Mouse (Mus musculus) embryo, embryonic 10 days (tissue): ENCODE data around the gene Hapln3.

Source experiments
- DNase-seq: peaks from one replicate; pipeline ENCODE4 v3.0.0-alpha.2; 2015; ENCODE audit warnings: low spot score

Gene Hapln3

DNA sequence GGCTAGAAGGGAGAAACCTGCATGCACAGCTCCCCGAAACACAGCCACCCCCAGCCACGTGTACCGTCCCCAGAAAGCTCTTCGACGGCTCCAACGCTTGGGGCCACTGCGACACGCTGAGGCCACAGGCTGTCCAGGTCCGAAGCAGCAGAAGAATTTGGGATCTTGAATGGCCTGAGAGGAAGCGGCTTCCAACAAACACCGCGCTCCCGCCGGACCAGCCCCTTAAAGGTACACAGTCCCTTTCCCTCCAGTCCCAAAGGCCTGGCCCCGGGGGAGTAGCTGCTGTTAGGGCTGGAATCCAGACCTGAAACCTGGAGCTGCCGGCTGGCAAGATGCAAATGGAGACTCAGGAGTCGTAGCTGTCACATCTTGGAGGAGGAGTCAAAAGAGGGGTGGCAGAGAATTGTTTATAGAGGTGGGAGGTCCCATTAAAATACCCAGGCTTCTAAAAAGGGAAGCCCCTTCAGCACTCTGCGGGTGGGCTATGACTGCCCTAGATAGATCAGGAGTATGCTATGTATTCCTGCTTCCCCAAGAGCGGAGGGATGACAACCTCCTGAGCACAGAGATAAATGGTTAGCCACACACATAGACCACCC, at the start of gene Hapln3:
Gene Hapln3, minus strand, starts transcription at position 176 of the 602 bp plus-strand sequence.
- peak; percentile 67 for DNase-seq

DNA sequence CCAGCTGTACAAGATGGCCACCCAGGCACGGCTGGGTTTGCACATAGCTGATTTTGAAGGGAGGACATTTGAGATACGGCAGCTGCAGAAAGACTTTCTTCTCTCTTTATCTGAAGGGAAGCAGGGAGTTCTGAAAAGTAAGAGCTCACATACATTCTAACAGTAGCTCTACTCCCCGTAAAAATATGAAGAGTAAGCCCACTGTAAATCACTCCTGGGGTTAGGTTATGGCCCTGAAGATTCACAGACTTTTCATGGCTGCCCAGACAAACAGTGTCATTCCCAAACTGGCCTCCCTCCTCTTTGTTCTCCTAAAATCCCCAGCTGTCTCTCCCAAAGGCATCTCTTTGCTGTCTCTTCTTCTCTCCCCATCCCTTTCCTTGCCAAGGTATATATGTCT, 43.0 kb upstream of the Hapln3 start:
- no peak for DNase-seq

DNA sequence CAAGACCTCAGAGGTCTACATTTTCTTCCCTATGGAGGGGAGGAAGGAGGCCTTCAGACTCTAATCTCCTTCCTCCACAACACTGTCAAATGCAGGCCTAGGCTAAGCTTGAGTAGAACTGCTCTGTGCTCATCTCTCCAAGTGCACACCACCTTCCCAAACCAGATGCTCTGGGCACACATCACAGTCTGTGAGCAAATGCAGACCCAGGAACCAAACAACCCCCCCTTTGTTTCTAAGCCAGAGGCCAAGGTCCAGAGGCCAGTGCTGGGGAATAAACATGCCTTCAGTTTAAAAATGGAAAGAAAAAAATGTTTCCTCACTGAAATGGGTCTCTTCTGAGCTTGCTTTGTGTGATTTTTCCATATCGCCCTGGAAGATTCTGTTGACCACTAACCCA, 41.0 kb upstream of the Hapln3 start:
- no peak for DNase-seq

- DNase-seq: peak; percentile 55
Measured at GRCm38 (mm10) chr7:79167006-79167562, 36.3 kb upstream of the Hapln3 start.

GRCm38 (mm10) chr7:79159406-79159805, 28.6 kb upstream of the Hapln3 start:
- no peak for DNase-seq

GRCm38 (mm10) chr7:79149522-79149921, 18.7 kb upstream of the Hapln3 start:
- no peak for DNase-seq

- DNase-seq: peak; percentile 91
Measured at GRCm38 (mm10) chr7:79148711-79149266, 18.0 kb upstream of the Hapln3 start, which contains the start of gene Mfge8. Gene Mfge8 (minus strand): TSS chr7:79149060.

GRCm38 (mm10) chr7:79147931-79148653, 17.3 kb upstream of the Hapln3 start:
- peak; percentile 54 for DNase-seq

DNA sequence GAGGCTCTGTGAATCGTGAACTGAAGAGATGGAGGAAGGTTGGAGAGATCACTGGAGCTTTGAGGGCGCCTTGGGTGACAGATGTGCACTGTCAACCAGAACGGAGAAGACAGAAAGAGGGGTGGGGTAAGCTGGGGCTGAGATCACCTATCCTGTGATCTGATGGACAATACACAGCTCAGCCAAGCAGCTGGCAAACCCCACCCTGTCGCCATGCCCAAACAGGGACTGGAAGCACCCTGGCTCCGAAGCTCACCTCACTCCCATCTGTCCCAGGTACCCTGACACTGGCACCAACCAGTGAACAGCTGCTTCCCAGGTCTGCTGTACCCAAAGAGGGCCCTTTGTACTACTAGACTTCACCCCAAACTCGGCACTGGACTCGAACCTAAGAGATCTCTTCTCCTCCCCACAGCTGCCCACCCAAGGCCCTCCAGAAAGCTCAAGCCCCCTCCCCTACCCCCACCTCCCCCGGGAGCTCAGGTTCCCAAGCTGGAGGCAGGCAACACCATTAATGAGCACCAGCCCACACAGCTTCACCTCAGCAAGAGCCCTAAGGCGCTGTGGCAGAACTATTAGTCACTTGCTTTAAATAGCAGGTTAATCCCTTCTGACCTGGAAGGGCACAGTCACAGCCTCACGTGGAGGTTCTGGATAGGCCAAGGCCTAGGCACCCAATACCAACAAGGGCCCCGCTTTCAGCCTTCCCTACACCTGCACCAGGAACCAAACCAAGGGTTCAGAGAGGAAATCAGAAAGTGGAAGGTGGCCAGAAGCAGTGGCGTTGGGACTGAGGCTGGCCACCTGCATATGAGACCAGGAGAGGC, 16.4 kb upstream of the Hapln3 start:
- DNase-seq: peak; percentile 44

GRCm38 (mm10) chr7:79140897-79141296, 10.1 kb upstream of the Hapln3 start:
- peak; percentile 85 for DNase-seq

DNA sequence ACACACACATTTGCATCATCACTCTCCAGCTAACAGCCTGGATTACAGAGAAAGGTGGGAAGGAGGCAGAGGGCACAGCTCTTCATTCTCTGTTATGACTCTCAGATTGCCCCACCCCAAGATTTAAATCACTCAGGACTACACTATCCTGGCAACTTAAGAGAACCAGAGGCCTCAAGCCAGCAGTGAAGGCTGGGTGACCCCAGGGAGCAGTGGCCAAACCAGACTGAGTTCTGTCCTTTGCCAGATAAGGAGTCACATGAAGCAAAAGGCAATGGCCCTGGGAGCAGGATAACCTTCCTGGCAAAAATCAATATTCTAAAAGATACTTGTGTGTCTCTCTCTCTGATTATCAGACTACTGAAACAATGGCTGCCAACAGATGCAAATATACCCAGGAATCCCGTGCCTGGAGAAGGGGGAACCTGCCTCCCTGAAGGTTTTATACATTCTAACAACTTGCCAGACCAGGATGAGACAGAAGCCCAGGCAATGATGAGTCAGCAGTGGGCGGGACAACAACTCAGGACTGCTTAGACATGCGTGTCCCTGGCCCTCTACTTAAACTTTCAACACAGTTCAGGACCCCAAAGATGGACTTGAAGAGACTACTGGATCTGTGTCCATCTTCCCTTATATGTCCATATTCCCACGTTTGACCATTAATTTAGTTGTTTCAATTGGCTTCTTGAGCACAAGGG, 9.2 kb upstream of the Hapln3 start:
- DNase-seq: no peak

DNA sequence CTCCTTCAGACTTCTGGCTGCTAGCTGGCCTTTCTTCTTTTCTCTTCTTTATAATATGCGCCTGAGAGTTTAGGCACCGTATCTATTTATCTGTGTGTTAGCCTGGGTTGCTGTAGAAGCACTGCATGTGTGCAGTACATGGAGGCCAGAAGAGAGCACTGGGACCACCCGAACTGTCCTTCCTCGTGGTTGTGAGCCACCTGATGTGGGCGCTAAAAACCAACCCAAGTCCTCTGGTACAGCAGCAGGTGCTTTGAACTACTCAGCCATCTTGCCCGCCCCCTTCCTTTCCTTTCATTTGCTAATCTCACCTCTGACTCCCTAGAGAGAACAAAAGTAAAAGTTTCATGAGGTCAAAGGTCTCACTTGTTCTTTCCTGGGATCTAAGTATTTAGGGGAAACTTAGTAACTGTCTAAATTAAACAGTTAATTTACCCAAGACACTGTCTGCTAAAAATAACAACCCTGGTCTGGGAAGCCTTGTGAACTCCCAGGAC, 8.6 kb upstream of the Hapln3 start:
- no peak for DNase-seq

GRCm38 (mm10) chr7:79133391-79133790, 2.6 kb upstream of the Hapln3 start:
- peak; percentile 41 for DNase-seq

- no peak for DNase-seq
Measured at GRCm38 (mm10) chr7:79130385-79130784, 433 bp downstream of the Hapln3 start.

DNA sequence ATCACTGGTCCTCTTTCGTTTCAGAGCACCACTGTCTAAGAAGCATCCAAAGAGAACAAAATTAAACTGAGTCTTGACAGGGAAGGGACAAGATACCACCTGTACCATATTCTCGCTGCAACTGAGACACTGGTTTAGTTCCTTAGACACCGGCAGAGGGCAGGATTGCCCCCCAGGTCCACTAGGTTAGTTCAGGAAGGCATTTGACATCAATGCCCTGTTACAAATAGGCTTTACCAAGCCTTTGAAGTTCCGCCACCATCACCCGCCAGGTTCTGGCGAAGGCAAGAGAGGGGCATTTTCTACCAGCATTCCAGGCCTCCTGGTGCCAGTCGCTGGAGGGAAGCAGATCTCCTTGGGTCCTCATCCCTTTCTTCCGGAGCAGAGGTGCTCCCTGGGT, 935 bp downstream of the Hapln3 start:
- DNase-seq: peak; percentile 53

DNA sequence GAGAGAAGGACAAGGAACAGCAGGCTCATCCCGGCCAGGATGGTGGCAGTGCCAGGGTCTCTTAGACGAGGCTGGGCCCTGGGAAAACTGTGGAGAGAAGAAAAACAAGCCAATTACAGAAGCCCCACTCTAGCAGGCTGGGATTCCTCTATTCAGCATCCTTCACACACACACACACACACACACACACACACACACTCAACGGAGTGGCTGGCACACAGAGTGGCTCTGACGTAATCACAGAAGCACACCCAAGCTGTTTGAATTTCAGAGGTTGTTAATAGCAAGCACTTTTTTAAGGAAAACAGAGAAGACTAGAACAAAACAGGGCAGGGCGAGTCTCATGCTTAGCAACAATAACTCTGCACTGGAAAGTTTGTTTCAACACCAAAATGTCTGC, 7.4 kb downstream of the Hapln3 start:
- no peak for DNase-seq

DNA sequence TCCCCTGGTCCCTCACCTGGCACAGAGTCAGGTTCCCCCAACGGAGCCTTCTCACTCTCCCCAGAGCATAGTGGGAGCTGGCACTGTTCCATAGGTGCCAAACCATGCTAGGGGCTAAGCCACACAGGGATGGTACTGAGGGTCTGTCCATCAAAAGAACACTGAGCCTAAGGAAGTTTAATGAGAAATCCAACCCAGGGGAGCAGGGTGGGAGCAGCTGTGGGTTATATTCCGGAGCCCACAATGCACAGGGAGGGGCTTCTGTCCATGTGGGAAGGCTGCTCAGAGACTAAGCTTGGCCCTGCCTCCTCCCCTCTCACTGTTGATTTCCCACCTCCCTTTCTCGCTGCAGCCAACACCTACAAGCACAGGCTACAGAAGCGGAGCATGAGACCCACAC, 17.0 kb downstream of the Hapln3 start:
- DNase-seq: no peak

DNA sequence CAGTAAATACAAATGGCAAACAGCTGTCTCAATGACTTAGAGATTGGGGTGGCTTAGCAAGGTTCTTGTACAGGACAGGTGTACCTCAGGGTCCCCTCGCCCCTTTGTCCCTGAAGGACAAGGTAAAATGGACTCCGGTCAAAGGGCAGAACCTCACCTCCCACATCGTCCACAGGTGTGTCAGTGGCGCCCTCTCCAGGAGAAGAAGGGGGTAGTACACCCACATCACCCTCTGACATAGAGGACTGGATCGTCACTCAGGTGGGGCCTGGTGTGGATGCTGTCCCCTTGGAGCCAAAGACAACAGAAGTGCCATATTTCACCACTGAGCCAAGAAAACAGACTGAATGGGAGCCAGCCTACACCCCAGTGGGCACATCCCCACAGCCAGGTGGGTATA, 34.3 kb downstream of the Hapln3 start:
- DNase-seq: no peak

DNA sequence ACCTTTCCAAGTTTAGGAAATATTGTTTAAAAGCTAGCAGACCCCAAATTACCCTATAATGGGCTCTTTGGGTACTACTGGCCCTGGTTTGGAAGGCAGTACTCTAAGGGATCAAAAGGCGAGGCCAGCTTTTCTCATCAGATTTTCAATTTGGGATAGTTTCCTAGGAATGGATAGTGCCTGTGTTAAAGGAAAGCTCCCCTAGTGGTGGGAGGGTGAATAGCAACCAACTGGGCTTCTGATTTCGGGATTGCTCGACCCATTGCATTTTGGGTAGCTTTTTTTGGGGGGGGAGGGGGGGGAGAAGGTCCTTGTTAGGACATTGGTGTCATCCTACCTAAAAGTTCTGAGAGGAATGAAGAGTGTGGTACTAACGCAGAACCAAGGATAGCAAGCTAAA, 41.7 kb downstream of the Hapln3 start:
- DNase-seq: no peak

DNA sequence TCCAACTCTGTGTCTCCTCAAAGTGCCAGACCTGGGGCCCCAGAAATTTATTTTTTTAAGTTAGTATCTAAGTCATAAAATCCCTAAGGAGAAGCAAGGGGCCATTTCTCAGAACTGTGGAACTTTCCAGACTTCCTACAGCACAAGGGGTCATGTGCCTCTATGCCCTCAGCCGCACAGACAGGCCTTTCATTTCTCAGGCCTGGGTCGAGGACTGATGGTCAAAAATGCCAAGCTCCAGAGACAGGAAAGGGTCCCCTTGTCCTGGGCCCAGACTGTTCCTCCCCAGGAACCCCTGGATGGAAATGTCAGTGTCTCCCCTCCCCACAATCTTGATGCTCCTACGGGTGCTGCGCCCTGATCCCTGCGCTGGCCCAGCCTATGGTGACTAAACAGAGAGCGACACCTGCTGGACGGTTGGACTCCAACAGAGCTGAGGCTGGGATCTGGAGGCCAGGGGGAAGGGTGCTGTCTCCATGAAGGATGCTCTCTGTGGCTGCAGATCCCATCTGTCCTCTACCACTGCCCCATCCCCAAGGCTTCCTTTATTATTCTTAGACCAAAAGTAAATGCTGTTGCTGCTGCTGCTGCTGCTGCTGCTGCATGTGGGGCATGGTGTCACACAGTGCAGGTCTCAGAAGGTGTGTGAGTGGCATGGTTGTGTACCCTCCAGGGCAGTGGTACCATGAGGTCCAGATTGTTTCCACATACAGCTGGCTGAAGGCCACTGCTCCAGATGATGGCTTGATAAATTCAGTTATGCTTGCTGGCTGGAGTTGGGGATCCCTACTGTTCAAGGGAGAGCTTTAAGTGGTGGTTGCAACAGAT, 50.0 kb downstream of the Hapln3 start:
- peak; percentile 90 for DNase-seq

DNA sequence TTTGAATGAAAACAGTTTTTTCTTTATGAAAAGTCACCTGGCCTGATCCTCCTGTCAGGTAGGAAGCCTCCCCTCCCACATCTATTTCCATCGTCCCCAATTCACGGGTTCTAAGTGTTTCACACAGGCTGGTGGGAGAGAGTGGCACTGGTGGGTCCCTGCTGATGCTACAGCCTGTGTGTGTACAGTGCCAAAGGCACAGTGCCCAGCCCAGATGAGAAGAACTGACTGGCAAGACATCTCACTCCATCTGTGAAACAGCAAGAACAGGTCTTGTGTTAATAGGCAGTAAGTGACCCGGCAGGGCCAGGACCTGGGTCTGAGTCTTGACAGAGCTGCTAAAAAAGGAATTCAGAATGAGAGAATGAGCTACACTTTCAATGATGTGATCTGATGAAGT, 51.6 kb downstream of the Hapln3 start:
- DNase-seq: no peak
